Mouse (Mus musculus): ENCODE measurements at regions not wholly inside any gene's neighbourhood (a gene's known extent, or its start where the extent isn't known, plus 50 kb on each side); places are given as distances from the start of the nearest gene placed in this dataset.
"Not testable (repeated sequence)": the region's sequence is repeated elsewhere in the genome, so short reads cannot be mapped to it uniquely, and the experiment has no call there.

DNA sequence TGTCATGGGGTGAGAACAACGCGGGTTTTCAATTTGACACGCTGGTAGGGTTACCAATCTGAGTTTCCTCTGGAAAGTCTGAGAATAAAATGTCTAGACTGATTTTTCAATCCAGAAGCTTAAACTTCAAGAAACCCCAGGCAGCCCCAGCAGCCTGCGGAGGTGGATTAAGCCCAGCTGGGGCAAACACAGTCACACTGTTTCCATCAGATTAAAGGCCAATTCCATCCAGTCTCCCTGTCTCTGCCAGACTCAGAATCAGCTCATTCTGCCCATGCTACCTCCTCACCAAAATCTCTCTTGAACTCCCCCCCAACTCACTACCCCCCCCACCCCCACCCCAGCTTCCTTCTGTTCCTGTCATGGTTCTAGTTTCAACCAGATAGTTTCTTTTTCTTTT is 307.9 kb upstream of the Dcbld2 start:
- intact Hi-C loops (cut with DNase I): no loop called here
- DNase-seq (ENCODE audit: extremely low spot score in 1 of 2, low spot score in 2 of 2): no peak

DNA sequence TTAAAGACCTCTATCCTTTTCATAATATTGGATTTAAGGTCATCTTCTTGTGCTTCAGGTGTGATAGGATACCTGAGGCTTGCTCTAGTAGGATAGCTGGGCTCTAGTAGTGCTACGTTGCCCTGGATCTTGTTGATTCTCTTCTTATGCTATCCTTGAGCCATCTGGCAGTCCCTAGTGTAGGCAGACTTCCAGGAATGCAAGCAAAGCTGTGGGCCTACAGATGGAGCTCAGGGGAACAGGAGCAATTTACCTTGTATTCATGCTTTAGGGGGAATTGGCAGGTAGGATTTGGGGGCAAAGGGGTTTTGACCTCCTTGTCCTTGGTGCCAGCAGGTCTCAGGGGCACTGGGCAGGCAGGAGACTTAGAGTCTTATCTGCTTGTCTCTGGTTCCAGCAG is 297.8 kb upstream of the Dcbld2 start:
- intact Hi-C loops (cut with DNase I): no loop called here
- no peak for DNase-seq (ENCODE audit: extremely low spot score in 1 of 2, low spot score in 2 of 2)

DNA sequence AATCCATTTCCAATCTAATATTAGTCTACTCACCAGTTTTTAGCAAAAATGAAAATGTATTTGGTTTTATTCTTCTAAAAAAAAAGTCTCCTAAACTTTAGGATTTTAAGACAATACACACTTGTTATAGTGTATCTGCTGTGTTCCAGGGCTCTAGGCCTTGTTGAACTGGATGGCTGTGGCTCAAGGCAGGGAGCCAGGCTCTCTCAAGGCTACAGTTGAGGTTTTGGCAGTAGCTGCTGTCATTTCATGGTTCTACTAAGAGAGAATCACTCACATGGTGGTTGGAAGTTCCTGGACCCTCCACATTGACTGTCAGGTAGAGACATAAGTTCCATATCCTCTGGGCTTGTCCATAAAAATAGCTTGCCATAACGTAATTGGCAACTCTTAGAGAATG is 282.2 kb upstream of the Dcbld2 start:
- DNase-seq (ENCODE audit: extremely low spot score in 1 of 2, low spot score in 2 of 2): no peak
- intact Hi-C loops (cut with DNase I): no loop called here

DNA sequence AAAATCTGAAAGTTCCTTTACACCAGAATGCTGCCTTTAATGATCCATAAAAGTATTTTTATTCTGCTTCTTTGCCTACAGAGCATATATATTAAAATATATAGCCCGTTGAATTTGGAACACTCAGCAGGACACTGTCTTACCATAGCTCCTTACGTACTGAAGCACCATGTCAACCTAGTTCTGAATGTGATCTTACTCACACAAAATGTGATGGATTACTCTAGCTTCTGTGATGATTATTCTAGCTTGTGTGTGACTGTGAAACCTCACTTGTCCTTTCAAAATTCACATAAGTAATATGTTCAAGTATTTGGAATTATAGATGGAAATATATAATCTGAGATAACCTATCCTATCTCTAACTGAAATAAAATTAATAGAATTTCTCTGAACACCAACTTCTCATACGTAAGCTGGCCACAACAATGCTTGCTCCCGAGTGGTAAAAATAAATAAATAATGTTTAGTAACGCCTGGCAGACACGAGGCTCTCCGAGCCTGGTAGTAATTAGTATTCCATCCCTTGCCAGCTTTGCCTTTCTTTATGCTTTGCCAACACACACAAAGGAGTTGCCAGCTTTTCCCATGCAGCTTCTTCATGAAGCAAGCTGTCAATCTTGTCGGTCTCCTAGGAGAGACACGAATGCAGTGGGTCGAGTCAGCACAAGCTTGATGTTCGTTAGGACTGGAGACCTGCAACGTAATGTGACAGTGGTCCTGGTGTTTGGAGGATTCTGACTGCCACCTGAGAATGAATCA is 271.9 kb upstream of the Dcbld2 start:
- peak; percentile 17 to 18 for DNase-seq (ENCODE audit: extremely low spot score in 1 of 2, low spot score in 2 of 2)
- intact Hi-C loops (cut with DNase I): no loop called here

DNA sequence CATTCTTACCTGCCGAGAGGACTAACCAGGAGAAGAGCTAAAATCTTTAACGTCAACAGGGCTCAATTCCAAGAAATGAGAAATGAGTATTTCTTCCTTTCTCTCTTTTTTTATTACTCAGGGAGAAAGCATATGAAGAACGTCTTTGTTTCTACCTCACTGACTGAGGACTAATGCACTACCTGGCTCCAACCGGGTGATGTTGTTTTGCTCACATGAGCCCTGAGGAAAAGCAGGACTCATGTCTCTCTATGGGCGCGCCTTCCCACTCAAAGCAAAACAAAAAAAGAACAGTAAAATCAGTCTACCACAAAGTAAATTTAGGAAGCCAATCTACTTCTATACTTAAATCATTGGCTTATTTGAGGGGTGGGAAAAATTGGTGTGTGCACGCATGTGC is 271.3 kb upstream of the Dcbld2 start:
- no peak for DNase-seq (ENCODE audit: extremely low spot score in 1 of 2, low spot score in 2 of 2)
- intact Hi-C loops (cut with DNase I): no loop called here

DNA sequence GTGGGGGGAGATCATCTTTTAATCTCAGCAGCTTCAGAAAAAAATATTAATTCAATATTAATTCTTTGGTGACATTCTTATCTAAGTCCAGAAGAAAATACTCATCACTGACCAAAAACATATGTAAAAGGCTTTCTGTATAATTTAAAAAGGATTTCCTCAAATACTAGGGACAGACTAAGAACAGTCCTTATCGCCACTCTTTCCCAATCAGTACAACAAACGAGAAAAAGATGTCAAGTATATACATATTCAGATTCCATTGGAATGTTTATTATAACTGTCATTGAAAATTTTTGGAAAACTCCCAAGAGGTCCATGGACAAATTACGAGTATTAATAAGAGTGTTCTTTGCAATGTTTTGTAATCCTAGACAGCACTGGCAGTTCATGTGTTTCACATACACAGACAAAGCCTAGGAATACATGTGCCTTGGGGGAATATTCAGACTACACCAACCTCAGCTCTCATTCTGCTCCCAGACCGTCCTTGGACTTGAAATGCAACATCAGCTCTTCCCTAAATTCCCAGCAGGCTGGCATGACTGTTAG is 270.4 kb upstream of the Dcbld2 start:
- intact Hi-C loops (cut with DNase I): no loop called here
- no peak for DNase-seq (ENCODE audit: extremely low spot score in 1 of 2, low spot score in 2 of 2)

DNA sequence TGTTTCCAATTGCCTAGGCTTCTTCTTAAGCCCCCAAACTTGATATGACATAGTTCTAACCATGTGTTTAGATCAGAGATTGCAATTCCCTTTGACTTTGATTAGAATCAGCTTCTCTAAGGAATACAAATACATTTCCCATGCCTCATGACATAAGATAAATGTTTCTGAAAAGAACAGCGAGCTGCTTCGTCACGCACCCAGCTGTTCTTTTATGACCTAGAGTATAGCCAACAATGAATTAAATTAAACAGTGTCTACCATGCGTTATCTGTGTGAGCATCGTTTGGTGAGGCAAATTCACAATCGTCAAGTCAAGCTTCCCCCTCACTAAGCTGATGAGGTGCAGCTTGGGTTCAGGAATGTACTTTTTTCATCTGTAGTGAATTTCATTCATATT is 261.8 kb upstream of the Dcbld2 start:
- intact Hi-C loops (cut with DNase I): no loop called here
- DNase-seq (ENCODE audit: extremely low spot score in 1 of 2, low spot score in 2 of 2): no peak

DNA sequence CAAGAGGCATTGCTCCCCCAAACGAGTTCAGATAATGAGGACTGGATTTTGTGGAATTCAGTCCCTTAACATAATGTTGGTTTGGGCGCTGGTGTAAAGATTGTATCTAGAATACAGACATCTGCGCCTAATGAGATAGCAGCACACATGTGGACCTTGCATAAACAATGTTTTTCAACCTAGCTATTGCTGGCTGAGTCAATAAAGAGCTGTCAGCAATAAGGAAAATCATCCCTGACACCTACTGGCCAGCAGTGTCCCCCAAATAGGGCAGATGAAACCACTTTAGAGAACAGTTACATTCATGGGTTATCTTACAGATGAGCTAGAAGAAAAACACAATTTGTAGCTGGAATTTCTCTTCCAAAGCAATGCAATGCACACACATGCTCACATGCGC is 252.7 kb upstream of the Dcbld2 start:
- no peak for DNase-seq (ENCODE audit: extremely low spot score in 1 of 2, low spot score in 2 of 2)
- intact Hi-C loops (cut with DNase I): no loop called here

DNA sequence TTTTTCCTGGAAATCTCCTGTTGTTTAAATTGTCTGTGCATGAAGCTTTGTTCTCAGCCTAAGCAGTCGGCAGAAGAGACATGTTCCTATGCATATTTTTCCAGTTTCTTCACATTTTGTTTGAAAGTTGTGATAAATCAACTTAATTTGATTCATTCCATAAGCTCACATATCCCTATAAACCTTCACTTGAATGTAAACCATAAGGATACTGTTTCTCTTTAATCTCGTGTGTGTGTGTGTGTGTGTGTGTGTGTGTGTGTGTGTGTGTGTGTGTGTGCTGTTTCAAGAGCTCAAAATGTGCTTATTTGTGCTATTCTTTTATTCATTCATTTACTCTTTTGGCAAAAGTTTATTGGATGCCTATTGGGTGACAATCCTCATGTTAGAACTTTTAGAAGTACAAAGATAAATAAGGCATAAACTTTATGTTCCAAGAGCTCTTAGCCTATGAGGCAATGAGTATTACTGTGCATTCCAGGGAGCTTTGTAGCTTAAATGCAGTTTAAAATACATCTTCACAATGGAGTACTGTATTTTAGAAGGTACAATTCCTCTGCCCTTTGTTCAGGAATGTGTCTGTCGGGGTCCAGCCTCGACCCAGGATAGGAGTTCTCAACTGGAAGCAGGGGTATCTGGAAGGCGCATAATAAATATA is 229.4 kb upstream of the Dcbld2 start:
- intact Hi-C loops (cut with DNase I): no loop called here
- DNase-seq (ENCODE audit: extremely low spot score in 1 of 2, low spot score in 2 of 2): no peak

DNA sequence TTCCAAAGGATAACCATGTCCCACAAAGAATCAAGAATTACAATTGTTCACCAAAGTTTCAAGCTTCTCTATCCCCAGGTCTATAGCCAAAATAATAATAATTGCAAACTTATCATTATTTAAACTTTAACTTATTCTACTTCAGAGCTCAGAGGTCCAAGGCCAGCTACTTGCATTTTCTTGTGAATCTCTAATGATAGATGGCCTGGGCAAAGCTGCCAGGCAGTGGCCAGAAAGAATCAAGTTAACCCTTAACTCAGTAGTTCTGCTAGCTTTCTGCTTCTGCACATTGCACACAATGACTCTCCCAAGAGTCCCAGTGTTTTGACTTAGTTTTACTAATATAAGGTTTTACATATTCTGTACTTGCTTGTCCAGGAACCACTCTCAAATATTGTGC is 228.3 kb upstream of the Dcbld2 start:
- intact Hi-C loops (cut with DNase I); DNase-seq (ENCODE audit: extremely low spot score in 1 of 2, low spot score in 2 of 2): not testable (repeated sequence)

DNA sequence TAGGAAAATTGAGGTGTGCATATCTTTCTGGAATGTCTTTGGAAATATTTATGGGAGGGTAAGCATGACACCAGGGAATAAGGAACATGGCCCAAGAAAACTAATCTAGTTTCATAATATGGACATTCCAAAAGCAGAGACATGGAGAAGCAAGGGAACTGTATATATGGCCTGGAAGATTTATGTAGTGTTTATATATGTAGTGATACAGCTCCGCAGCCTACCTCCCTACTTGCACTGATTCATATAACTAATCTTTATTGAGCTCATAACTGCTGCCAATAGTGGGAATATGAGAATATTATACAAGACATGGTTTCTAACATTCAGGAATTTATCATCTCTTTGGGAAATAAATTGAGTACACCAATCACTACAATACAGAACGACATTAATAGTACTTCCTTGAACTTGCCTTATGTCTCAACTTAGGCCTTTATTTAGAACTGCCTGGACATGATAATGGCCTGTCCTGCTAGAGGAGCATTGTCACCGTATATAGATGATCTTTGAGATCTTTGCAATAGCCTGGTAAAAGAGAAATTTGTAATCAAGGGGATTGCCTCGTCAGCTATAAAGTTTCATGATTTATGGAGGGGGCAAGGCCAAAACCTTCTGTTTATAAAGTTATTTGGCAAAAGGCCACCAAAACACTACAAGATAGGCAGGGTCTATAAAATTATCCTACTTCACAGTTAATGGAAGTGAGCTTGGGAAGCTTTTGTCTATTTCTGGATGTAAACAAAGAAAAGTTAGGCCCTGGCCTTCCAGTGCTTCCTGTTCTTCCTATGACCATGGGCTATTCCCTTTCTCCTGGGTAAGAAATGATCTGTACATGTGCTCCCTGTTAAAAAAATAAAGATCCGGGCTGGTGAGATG is 213.4 kb upstream of the Dcbld2 start:
- intact Hi-C loops (cut with DNase I): no loop called here
- DNase-seq (ENCODE audit: extremely low spot score in 1 of 2, low spot score in 2 of 2): no peak

DNA sequence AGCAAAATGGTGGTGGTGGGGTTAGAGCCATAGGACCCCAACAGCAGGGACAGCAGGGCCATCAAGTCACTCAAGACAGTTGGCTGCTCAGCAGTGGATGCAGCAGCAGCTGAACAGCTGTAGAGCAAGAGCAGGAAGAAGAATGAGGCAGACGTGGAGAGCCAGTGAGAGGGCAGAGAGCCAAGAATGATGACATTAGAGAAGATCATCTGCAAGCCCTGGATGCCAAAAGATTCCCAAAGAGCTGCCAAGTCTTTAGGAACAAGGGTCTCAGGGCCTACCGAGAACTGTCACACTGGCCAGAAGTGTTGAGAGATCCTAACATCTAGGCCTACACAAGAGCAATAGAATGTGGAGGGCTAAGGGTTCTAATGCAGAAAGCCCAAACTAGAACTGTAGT is 196.4 kb upstream of the Dcbld2 start:
- intact Hi-C loops (cut with DNase I): no loop called here
- no peak for DNase-seq (ENCODE audit: extremely low spot score in 1 of 2, low spot score in 2 of 2)

DNA sequence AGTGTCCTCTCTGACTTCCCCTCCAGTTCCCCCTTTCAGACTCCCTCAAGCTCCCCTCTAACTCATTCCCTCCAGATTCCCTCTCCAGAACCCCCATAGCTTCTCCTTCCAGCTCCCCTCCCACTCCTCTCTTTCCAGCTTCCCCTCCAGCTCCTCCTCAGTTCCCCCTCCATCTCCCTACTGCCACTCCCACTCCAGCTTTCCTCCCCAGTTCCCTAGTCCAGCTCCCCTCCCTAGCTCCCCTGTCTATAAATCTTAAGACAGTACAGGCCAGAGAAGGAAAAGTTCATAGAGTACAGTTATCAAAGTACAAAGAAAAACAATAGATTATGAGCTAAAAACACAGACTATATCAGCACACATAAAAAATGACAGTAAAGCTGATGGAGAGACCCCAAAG is 173.6 kb upstream of the Dcbld2 start:
- intact Hi-C loops (cut with DNase I): no loop called here
- no peak for DNase-seq (ENCODE audit: extremely low spot score in 1 of 2, low spot score in 2 of 2)

DNA sequence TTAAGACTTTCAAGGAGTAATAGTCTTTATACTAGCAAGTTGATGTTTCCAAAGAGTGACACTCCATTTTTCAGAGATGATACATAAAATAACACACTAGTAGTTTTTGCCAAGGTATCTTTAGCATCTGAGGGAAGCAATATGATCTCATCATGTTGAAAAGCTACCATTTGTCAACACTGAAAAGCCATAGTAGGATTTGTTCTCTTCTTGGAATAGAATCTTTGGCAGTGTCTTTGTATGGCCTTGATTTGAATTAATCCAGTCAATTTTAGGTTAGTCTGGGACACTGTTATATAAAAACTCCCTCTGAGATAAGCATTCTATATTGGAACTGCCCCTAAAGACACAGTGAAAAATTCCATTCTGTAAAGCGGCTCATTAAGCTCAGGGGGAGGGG is 171.4 kb upstream of the Dcbld2 start:
- intact Hi-C loops (cut with DNase I): no loop called here

DNA sequence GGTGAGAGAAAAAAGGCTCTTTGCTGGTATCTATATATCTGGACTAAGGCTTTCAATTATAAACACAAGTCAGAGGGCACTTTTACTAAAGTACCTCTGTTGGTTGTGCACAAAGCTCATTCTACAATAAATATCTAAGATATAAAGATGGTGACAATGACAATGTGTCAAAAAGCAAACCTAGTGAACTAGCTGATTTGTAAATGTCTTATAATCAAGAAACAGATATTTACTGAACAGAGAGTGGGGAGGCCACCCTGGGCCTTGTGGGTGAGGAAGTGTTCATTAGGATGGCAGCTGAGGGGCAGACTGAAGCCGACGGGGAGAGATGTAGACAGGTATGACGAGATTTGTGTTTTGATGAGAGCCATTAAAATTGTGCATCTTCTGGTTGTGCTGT is 132.0 kb upstream of the Dcbld2 start:
- DNase-seq (ENCODE audit: extremely low spot score in 1 of 2, low spot score in 2 of 2): no peak
- intact Hi-C loops (cut with DNase I): loop anchor here (10.0 kb wide), 1 partner anchor 611 kb away; no protein-coding TSS in a partner anchor

More for the DNA sequence above, 171.4 kb upstream of the Dcbld2 start:
- DNase-seq (ENCODE audit: extremely low spot score in 1 of 2, low spot score in 2 of 2): no peak

DNA sequence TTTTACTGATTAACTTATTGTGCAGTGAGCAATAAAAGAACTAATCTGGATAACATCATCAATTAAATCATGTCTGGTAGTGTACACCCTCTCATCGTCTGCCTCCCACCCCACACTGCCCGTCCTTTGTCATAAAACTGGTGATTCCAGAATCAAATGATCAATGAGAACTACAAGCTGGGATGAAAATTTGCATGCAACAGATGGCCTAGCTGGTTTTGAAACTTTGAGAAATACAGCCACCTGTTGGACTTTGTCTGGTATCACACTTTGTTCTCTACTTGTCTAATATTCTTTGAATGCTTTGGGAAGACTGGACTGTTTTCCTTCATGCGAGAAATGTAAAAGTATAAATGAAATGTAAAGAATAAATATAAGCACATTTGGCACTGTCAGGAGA is 126.8 kb upstream of the Dcbld2 start:
- peak in 1 of 2 experiments; percentile 40 for DNase-seq (ENCODE audit: extremely low spot score in 1 of 2, low spot score in 2 of 2)
- intact Hi-C loops (cut with DNase I): loop anchor here (5.0 kb wide), 1 partner anchor 649 kb away; no protein-coding TSS in a partner anchor

DNA sequence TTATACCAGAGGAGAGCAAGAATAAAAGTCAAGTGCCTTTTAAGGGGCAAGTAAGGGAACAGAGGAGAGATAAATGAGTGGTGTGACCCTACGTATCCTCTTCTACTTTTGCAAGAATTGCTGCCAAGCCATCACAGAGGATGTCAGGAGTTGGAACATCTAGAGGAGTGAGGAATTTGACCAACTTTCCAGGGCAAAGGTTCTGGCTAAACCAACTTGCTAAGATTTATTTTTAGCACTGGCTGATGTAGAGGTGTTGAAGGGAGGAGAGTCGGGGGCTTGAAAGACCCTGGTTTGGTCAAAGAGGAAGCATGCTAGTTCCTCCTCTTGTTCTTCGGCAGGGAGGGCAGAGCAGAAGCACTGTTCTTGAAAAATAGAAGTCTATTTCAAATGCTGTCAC is 113.8 kb upstream of the Dcbld2 start:
- intact Hi-C loops (cut with DNase I): loop anchor here (10.0 kb wide), 1 partner anchor 110 kb away; the partner anchor contains the start of gene Dcbld2
- no peak for DNase-seq (ENCODE audit: extremely low spot score in 1 of 2, low spot score in 2 of 2)

DNA sequence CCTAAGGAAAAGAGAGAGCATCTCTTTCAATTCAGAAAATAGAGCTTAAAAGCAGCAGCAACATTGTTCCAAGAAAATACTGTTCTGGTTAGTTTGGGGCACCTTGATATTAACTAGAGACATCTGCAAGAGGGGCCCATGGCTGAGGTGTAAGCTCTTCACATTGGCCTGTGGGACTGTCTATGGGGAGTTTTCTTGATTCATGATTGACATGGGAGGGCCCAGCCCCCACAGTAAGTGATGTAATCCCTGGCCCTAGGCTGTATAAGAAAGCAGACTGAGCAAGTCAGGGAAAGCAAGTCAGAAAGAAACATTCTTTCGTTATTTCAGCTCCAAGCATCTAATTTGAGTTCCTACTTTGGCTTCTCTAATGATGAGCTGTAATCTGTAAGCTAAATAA is 113.1 kb upstream of the Dcbld2 start:
- intact Hi-C loops (cut with DNase I): loop anchor here (5.0 to 10.0 kb wide), 2 partner anchors 110 to 332 kb away; partner anchors contain the start of gene Dcbld2
- no peak for DNase-seq (ENCODE audit: extremely low spot score in 1 of 2, low spot score in 2 of 2)

DNA sequence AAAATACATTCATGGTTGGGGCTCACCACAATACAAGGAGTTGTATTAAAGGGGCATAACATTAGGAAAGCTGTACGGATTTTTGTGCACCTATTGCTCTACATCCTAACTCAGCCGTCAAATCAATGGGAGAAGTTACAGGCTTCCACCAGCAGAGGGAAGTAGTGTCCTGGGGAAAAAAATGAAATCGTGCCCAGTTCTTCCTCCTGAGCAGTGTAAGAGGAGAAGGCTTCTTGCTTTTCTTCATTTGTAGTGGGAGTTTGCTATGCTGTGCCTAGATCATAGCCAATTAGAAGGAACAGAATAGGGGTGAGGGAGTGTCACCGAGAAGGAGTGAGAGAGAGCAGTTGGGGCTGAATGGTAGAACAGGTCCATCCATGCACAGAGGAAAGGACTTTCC is 108.7 kb upstream of the Dcbld2 start:
- DNase-seq (ENCODE audit: extremely low spot score in 1 of 2, low spot score in 2 of 2): peak; percentile 40 to 59
- intact Hi-C loops (cut with DNase I): loop anchor here (2.0 to 10.0 kb wide), 3 partner anchors 105 to 328 kb away; partner anchors contain the start of gene Dcbld2

All from left cerebral cortex, postnatal 10 days (tissue).